Mouse (Mus musculus) G1E (cell line): ENCODE measurements at regions not wholly inside any gene's neighbourhood (a gene's known extent, or its start where the extent isn't known, plus 50 kb on each side); places are given as distances from the start of the nearest gene placed in this dataset.

Experiments
- CTCF ChIP-seq: IDR thresholded peaks from 2 replicates; pipeline ENCODE4 v1.5.1; 2012; ENCODE audit warnings: low read depth, low read length, inconsistent platforms, mixed read lengths
- GATA1 ChIP-seq: IDR thresholded peaks from 2 replicates; pipeline ENCODE4 v1.6.1; 2012; ENCODE audit warnings: borderline replicate concordance, low read length, inconsistent platforms, mixed read lengths
- GATA2 ChIP-seq: IDR thresholded peaks from 2 replicates; pipeline ENCODE4 v1.6.1; 2012; ENCODE audit warnings: low read depth, low read length, inconsistent platforms, borderline replicate concordance
- POLR2AphosphoS5 ChIP-seq: IDR thresholded peaks from 2 replicates; pipeline ENCODE4 v1.6.1; 2012; ENCODE audit warnings: low read depth, low read length, inconsistent platforms; ENCODE audit not compliant: insufficient replicate concordance
- TAL1 ChIP-seq: conservative IDR thresholded peaks from 2 replicates; pipeline ENCODE4 v1.6.1; 2012; ENCODE audit warnings: low read depth, low read length, inconsistent platforms, mixed read lengths

DNA sequence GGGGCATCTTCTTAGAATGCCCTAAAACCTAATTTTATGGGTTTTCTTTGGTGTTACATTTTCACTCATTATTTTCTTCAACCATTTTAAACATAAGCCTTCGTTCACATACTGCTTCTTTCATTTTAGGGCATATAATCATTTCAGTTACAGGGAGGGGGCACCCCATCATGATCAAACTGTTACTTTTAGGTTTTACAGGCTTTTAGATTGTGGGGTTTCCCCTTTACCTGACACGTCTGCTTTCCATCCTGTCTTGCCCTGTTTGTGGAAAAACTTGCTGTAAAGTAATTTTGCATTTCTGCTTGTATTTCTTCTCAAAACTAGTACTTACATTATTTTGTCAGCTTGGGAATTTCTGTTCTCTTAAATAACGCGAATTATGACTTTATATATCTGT is 310.9 kb upstream of the Ptger4 start:
- no peak for TF ChIP-seq GATA1
- TF ChIP-seq CTCF: no peak
- no peak for TF ChIP-seq TAL1
- no peak for TF ChIP-seq POLR2AphosphoS5
- TF ChIP-seq GATA2: no peak
